Mouse (Mus musculus): ENCODE measurements around the gene Frmd4b. TPM values are rescaled to one million over a fixed set of nuclear protein-coding genes. Genes with fewer than 3 reads are reported as not detected.

The Frmd4b gene
- total and polyA plus RNA-seq, 3 experiments, result 0.13 to 0.70 (median 0.13) TPM

DNA sequence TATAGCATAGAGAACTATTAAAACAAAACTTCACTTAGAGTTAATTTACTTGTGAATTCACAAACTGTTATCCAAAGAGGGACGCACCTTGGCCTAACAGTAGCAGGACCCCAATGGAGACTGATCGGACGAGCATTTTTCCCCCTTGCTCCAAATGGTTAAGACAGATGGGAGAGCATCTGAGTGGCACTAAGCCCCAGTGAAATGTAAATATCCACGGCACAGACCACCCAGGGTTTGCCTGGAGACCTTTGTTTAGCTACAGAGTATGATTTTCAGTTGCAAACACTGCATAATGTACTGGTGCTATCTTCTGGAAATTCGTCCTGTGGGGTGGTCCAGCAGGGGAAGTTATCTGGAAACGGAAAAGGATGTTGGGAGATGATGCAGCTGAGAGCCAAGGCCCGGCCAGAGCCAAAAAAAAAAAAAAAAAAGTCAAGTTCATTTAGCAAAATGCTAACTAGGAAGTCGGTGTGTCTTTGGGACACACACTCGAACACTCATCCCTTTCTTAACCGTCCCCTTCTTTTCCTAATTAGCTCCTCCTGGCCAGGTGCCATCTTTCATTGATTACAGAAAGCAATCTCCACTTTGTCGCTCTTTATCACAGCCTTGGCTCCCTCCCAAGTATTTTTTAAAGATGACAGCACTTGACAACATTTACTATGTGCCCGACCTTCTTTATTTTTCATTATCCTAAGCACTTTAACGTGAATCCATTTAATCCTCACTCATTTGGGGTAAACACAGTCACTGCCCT lies 95.9 kb downstream of the Frmd4b start:
- Histone ChIP-seq H3K4me3 (replicated peaks in 1 of 3; ENCODE audit: low read depth in 2 of 3, low read length in 2 of 3, poor library complexity in 1 of 3) (no peak overlapping the region), H3K36me3 (replicated peaks in 1 of 2; ENCODE audit: control insufficient read depth in 1 of 2, insufficient read depth in 1 of 2, low read length in 1 of 2) (no peaks in the 10 kb centered on the region), H3K4me1 (ENCODE audit: control insufficient read depth in 1 of 2, insufficient read depth in 2 of 2) (peaks cover 3 to 19% of the 10 kb centered on the region in 2 experiments; a peak in 2 of 4 replicates), H3K27me3 (replicated peaks) (no peaks in the 10 kb centered on the region), H3K4me2 (ENCODE audit: insufficient read depth, low read depth, poor library complexity, severe bottlenecking) (no peak overlapping the region), H3K9ac (ENCODE audit: insufficient read depth, low read depth) (no peak overlapping the region), H3K27ac (ENCODE audit: insufficient read depth, low read depth) (no peak overlapping the region), H3K79me2 (replicated peaks; ENCODE audit: control insufficient read depth, extremely low read depth, insufficient read depth, poor library complexity, severe bottlenecking) (no peaks in the 10 kb centered on the region), H3K9me3 (replicated peaks; ENCODE audit: low read length) (no peaks in the 10 kb centered on the region)
- DNase-seq (ENCODE audit: extremely low read depth), result no peak
- in situ Hi-C loops (cut with MboI; ENCODE audit: low pct_ligation_motif_present, low pct_unique_long_range_greater_than_20kb, low sequenced_read_pairs) (loop anchor here (5.0 to 10.0 kb wide), 2 partner anchors 104 to 247 kb away; no protein-coding TSS in a partner anchor), dilution Hi-C loops (cut with MboI; ENCODE audit: extremely low pct_ligation_motif_present, extremely low pct_unique_long_range_greater_than_20kb, low sequenced_read_pairs) (no loop called here)
- no peak for TF ChIP-seq ZC3H11A (IDR thresholded peaks at IDR 0.05; ENCODE audit: low read depth, low read length)
- TF ChIP-seq SMC3 (IDR thresholded peaks at IDR 0.05; ENCODE audit: low read depth, low read length), result no peak
- no peak for TF ChIP-seq EP300 (IDR thresholded peaks at IDR 0.05; ENCODE audit: low read length)
- TF ChIP-seq ELF1 (IDR thresholded peaks at IDR 0.05; ENCODE audit: low read depth, low read length), result no peak
- TF ChIP-seq TCF12 (IDR thresholded peaks at IDR 0.05; ENCODE audit: low read depth, low read length), result no peak
- no peak for TF ChIP-seq USF2 (conservative IDR thresholded peaks at IDR 0.05; ENCODE audit: low read depth, low read length)
- no peak for TF ChIP-seq ZNF384 (IDR thresholded peaks at IDR 0.05; ENCODE audit: low read depth, low read length)
- TF ChIP-seq MYC (IDR thresholded peaks at IDR 0.05; ENCODE audit: low read depth, low read length), result no peak
- TF ChIP-seq USF1 (IDR thresholded peaks at IDR 0.05; ENCODE audit: low read depth, low read length), result no peak
- TF ChIP-seq E2F4 (IDR thresholded peaks at IDR 0.05; ENCODE audit: insufficient replicate concordance, low read depth, low read length), result no peak
- TF ChIP-seq NELFE (IDR thresholded peaks at IDR 0.05; ENCODE audit: low read depth, low read length), result no peak
- TF ChIP-seq UBTF (IDR thresholded peaks at IDR 0.05; ENCODE audit: low read depth, low read length), result no peak
- TF ChIP-seq RCOR1 (conservative IDR thresholded peaks at IDR 0.05; ENCODE audit: low read depth, low read length), result no peak
- TF ChIP-seq MAFK (IDR thresholded peaks at IDR 0.05; ENCODE audit: insufficient replicate concordance, low read length), result no peak
- no peak for TF ChIP-seq CHD1 (IDR thresholded peaks at IDR 0.05; ENCODE audit: low read depth, low read length)
- no peak for TF ChIP-seq IRF4 (IDR thresholded peaks at IDR 0.05; ENCODE audit: low read depth, low read length)

DNA sequence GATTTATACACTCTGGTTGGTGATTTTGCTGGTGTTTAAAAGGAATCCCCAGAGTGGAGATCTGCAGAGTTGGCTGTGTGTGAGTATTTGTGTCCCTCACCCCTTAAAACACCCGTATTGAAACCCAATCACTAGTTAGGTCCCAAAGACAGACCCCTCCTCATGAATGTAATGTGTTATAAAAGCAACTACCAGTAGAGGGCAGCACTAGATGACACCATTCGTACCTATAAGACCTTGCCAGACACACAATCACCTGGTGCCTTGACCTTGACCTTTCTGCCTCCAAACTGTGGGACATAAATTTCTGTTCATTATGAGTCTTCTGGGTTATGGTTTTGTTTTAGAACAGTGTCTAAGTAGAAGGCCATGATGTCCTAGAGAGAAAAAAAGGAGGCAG lies 96.8 kb downstream of the Frmd4b start:
- peak; percentile 27 for DNase-seq (ENCODE audit: extremely low read depth)
- TF ChIP-seq CTCF (conservative IDR thresholded peaks at IDR 0.05 in 1 of 2, IDR thresholded peaks at IDR 0.05 in 1 of 2; ENCODE audit: low read depth in 2 of 2, low read length in 2 of 2) (peak; percentile 67 to 82), SMC3 (IDR thresholded peaks at IDR 0.05; ENCODE audit: low read depth, low read length) (peak; percentile 24), SIN3A (IDR thresholded peaks at IDR 0.05; ENCODE audit: low read length) (no peak)

More for the DNA sequence above, 96.8 kb downstream of the Frmd4b start:
- H3K4me2 ChIP-seq (ENCODE audit: insufficient read depth, low read depth, poor library complexity, severe bottlenecking), result no peak overlapping the region
- H3K4me3 ChIP-seq (replicated peaks in 1 of 3; ENCODE audit: low read depth in 2 of 3, low read length in 2 of 3, poor library complexity in 1 of 3), result no peak overlapping the region
- no peaks in the 10 kb centered on the region for H3K27me3 ChIP-seq (replicated peaks)
- in situ Hi-C loops (cut with MboI; ENCODE audit: low pct_ligation_motif_present, low pct_unique_long_range_greater_than_20kb, low sequenced_read_pairs), result loop anchor here (5.0 to 10.0 kb wide), 2 partner anchors 103 to 246 kb away; no protein-coding TSS in a partner anchor
- no peaks in the 10 kb centered on the region for H3K79me2 ChIP-seq (replicated peaks; ENCODE audit: control insufficient read depth, extremely low read depth, insufficient read depth, poor library complexity, severe bottlenecking)
- no peak overlapping the region for H3K27ac ChIP-seq (ENCODE audit: insufficient read depth, low read depth)
- dilution Hi-C loops (cut with MboI; ENCODE audit: extremely low pct_ligation_motif_present, extremely low pct_unique_long_range_greater_than_20kb, low sequenced_read_pairs), result no loop called here
- peaks cover 6 to 23% of the 10 kb centered on the region in 2 experiments; a peak in 3 of 4 replicates for H3K4me1 ChIP-seq (ENCODE audit: control insufficient read depth in 1 of 2, insufficient read depth in 2 of 2)
- no peak overlapping the region for H3K9ac ChIP-seq (ENCODE audit: insufficient read depth, low read depth)
- no peaks in the 10 kb centered on the region for H3K36me3 ChIP-seq (replicated peaks in 1 of 2; ENCODE audit: control insufficient read depth in 1 of 2, insufficient read depth in 1 of 2, low read length in 1 of 2)
- no peaks in the 10 kb centered on the region for H3K9me3 ChIP-seq (replicated peaks; ENCODE audit: low read length)

Measured in CH12.LX (cell line).